Mouse (Mus musculus) bone marrow macrophage, adult 2 months (primary cell): ENCODE measurements around the gene Epb41l1.

Experiments used
- CTCF ChIP-seq: IDR thresholded peaks from 2 replicates; pipeline ENCODE4 v1.5.1; 2012; ENCODE audit warnings: low read depth, mild to moderate bottlenecking, low read length, moderate library complexity
- POLR2A ChIP-seq: IDR thresholded peaks from 2 replicates; pipeline ENCODE4 v1.6.1; 2012; ENCODE audit warnings: mild to moderate bottlenecking, low read depth, low read length, borderline replicate concordance

- TF ChIP-seq CTCF = no peak
- TF ChIP-seq POLR2A = no peak
These were observed 91.3 kb downstream of the Epb41l1 start for GRCm38 (mm10) chr2:156512028-156512427.
